ENCODE assay signal across 26 mouse cellular contexts in genomic region chr3:99156987-99157386, GRCm38 (mm10). TPM values are rescaled to one million over a fixed set of nuclear protein-coding genes. Genes with fewer than 3 reads are reported as not detected.
DNase-seq lines count a peak whose midpoint lies in the region; ATAC-seq and TF ChIP-seq lines count a peak whose summit lies in the region.
"Had no signal": no experiment of that assay in that cellular context is flagged by ENCODE, and none has a peak within 500 bp of the region (broad histone marks: within the 10 kb centered on the region; RNA-seq: fewer than 3 reads in every experiment).

No protein-coding gene starts in this region.

- H3K9ac ChIP-seq in hindbrain, postnatal 0 days (replicated peaks; ENCODE audit: low read length) = no peak overlapping the region
- H3K9ac ChIP-seq in hindbrain, embryonic 12.5 days = no peak overlapping the region
- no peak overlapping the region for H3K9ac ChIP-seq in neural tube, embryonic 13.5 days
- no peak overlapping the region for H3K9ac ChIP-seq in neural tube, embryonic 15.5 days (replicated peaks)
- H3K9ac ChIP-seq: embryonic facial prominence, embryonic 12.5 days; limb, embryonic 12.5 days; liver, embryonic 15.5 days; lung, embryonic 15.5 days; stomach, embryonic 15.5 days had no signal

- WGBS in hindbrain, postnatal 0 days = 29% methylated on average over 1 of the region's 1 CpGs
- WGBS in hindbrain, embryonic 12.5 days = 65% methylated on average over 1 of the region's 1 CpGs
- 67% methylated on average over 1 of the region's 1 CpGs for WGBS in neural tube, embryonic 13.5 days
- 61% methylated on average over 1 of the region's 1 CpGs for WGBS in neural tube, embryonic 15.5 days

- H3K4me1 ChIP-seq in hindbrain, postnatal 0 days (ENCODE audit: insufficient read depth, low read length) = no peaks in the 10 kb centered on the region
- peaks cover 3% of the 10 kb centered on the region for H3K4me1 ChIP-seq in hindbrain, embryonic 12.5 days
- peaks cover 9% of the 10 kb centered on the region; the same call in 1 of the 2 replicates for H3K4me1 ChIP-seq in neural tube, embryonic 13.5 days (replicated peaks)
- H3K4me1 ChIP-seq in neural tube, embryonic 15.5 days = no peaks in the 10 kb centered on the region
- H3K4me1 ChIP-seq: embryonic facial prominence, embryonic 12.5 days; stomach, embryonic 15.5 days had no signal

- H3K27ac ChIP-seq in hindbrain, postnatal 0 days = no peak overlapping the region
- H3K27ac ChIP-seq in hindbrain, embryonic 12.5 days = no peak overlapping the region
- H3K27ac ChIP-seq in neural tube, embryonic 13.5 days (replicated peaks) = no peak overlapping the region
- H3K27ac ChIP-seq in neural tube, embryonic 15.5 days (replicated peaks) = no peak overlapping the region
- H3K27ac ChIP-seq: limb, embryonic 12.5 days; liver, embryonic 15.5 days; lung, embryonic 15.5 days; stomach, embryonic 15.5 days had no signal

- no peak overlapping the region for H3K4me3 ChIP-seq in hindbrain, postnatal 0 days (ENCODE audit: low read length)
- H3K4me3 ChIP-seq in hindbrain, embryonic 12.5 days = no peak overlapping the region
- H3K4me3 ChIP-seq in neural tube, embryonic 13.5 days = no peak overlapping the region
- no peak overlapping the region for H3K4me3 ChIP-seq in neural tube, embryonic 15.5 days (replicated peaks)
- H3K4me3 ChIP-seq: embryonic facial prominence, embryonic 12.5 days; limb, embryonic 12.5 days; liver, embryonic 15.5 days; lung, embryonic 15.5 days; megakaryocyte, embryonic 14.5 days; stomach, embryonic 15.5 days had no signal

- H3K36me3 ChIP-seq in hindbrain, postnatal 0 days (ENCODE audit: insufficient read depth, low read length) = no peaks in the 10 kb centered on the region
- H3K36me3 ChIP-seq in hindbrain, embryonic 12.5 days = no peaks in the 10 kb centered on the region
- 0 out of 2 replicates have a peak, but pooled peaks cover 2% of the 10 kb centered on the region for H3K36me3 ChIP-seq in neural tube, embryonic 13.5 days
- H3K36me3 ChIP-seq in neural tube, embryonic 15.5 days = no peaks in the 10 kb centered on the region
- H3K36me3 ChIP-seq: embryonic facial prominence, embryonic 12.5 days; limb, embryonic 12.5 days; liver, embryonic 15.5 days; lung, embryonic 15.5 days; stomach, embryonic 15.5 days had no signal

- TF ChIP-seq POLR2A in brain, embryonic 14.5 days (IDR thresholded peaks at IDR 0.05; ENCODE audit: borderline replicate concordance, extremely low read depth, insufficient read depth, insufficient read length, poor library complexity, severe bottlenecking) = no peak

- peak; percentile 9 for DNase-seq in hindbrain, postnatal 0 days (ENCODE audit: low spot score)
- DNase-seq in brain, embryonic 14.5 days (ENCODE audit: low read depth) = peak; percentile 77
- DNase-seq in retina, postnatal 1 day = peak; percentile 21
- no peak for DNase-seq in thymus, adult 18-20 months
- DNase-seq: adrenal gland, adult 8-10 months; B cell, adult 2 months; cerebellum, adult 11 months; cerebellum, adult 9-10 months; cerebellum, postnatal 36 days; embryo, embryonic 11 days; heart, postnatal 14 days; kidney, adult 9 months; kidney, postnatal 10 days; lung, postnatal 4 days; right cerebral cortex, postnatal 14 days; thymus, postnatal 14 days had no signal

- no peak for TF ChIP-seq CTCF in hindbrain, postnatal 0 days (IDR thresholded peaks at IDR 0.05; ENCODE audit: low read depth)
- no peak for TF ChIP-seq CTCF in brain, embryonic 14.5 days (IDR thresholded peaks at IDR 0.05; ENCODE audit: borderline replicate concordance, extremely low read depth, insufficient read depth, insufficient read length)

- H3K4me2 ChIP-seq in hindbrain, postnatal 0 days (ENCODE audit: low read depth, low read length) = no peak overlapping the region
- no peak overlapping the region for H3K4me2 ChIP-seq in hindbrain, embryonic 12.5 days (replicated peaks)
- H3K4me2 ChIP-seq in neural tube, embryonic 13.5 days = no peak overlapping the region
- no peak overlapping the region for H3K4me2 ChIP-seq in neural tube, embryonic 15.5 days
- H3K4me2 ChIP-seq: embryonic facial prominence, embryonic 12.5 days; limb, embryonic 12.5 days; liver, embryonic 15.5 days; lung, embryonic 15.5 days; stomach, embryonic 15.5 days had no signal

- no peaks in the 10 kb centered on the region for H3K27me3 ChIP-seq in hindbrain, postnatal 0 days (ENCODE audit: insufficient read depth, low read length)
- H3K27me3 ChIP-seq in hindbrain, embryonic 12.5 days = no peaks in the 10 kb centered on the region
- no peaks in the 10 kb centered on the region for H3K27me3 ChIP-seq in neural tube, embryonic 13.5 days
- no peaks in the 10 kb centered on the region for H3K27me3 ChIP-seq in neural tube, embryonic 15.5 days (replicated peaks)
- H3K27me3 ChIP-seq: embryonic facial prominence, embryonic 12.5 days; limb, embryonic 12.5 days; liver, embryonic 15.5 days; lung, embryonic 15.5 days; megakaryocyte, embryonic 14.5 days; stomach, embryonic 15.5 days had no signal

- no peak for ATAC-seq in hindbrain, postnatal 0 days
- no peak for ATAC-seq in hindbrain, embryonic 12.5 days (ENCODE audit: low FRiP score)
- peak; percentile 36; the same call in 1 of the 2 replicates for ATAC-seq in neural tube, embryonic 13.5 days (ENCODE audit: low read depth)
- ATAC-seq in neural tube, embryonic 15.5 days (ENCODE audit: low FRiP score) = no peak
- no peak for ATAC-seq in granulocyte monocyte progenitor cell, adult 5-6 weeks (replicated peaks; ENCODE audit: poor library complexity, severe bottlenecking)

- no peaks in the 10 kb centered on the region for H3K9me3 ChIP-seq in hindbrain, postnatal 0 days (ENCODE audit: low read length)
- peaks cover 3% of the 10 kb centered on the region; the same call in 1 of the 2 replicates for H3K9me3 ChIP-seq in hindbrain, embryonic 12.5 days (replicated peaks)
- H3K9me3 ChIP-seq in neural tube, embryonic 13.5 days = peaks cover 10% of the 10 kb centered on the region; the same call in 1 of the 2 replicates
- no peaks in the 10 kb centered on the region for H3K9me3 ChIP-seq in neural tube, embryonic 15.5 days (replicated peaks)
- H3K9me3 ChIP-seq: liver, embryonic 15.5 days; lung, embryonic 15.5 days; stomach, embryonic 15.5 days had no signal

RNA-seq across cellular contexts. Expression of gene Wars2, which starts 16.1 kb away (rescaled TPM):
- total RNA-seq in hindbrain, postnatal 0 days (2014; rRNA removed) = 6.6 and 11.1 TPM in 2 replicates
- 4.4 and 5.1 TPM in 2 replicates for polyA plus RNA-seq in hindbrain, postnatal 0 days (2015; fragmentation: Nextera tagmentation; extraction: Ambion mirVana)
- 6.2 and 7.1 TPM in 2 replicates for polyA plus RNA-seq in hindbrain, embryonic 12.5 days (2016; fragmentation: Nextera tagmentation; extraction: Ambion mirVana)
- 5.9 and 6.3 TPM in 2 replicates for polyA plus RNA-seq in neural tube, embryonic 13.5 days (2015; fragmentation: Nextera tagmentation; extraction: Ambion mirVana)
- 4.5 and 5.2 TPM in 2 replicates for polyA plus RNA-seq in neural tube, embryonic 15.5 days (2015; fragmentation: Nextera tagmentation; extraction: Ambion mirVana)
- polyA plus RNA-seq in brain, embryonic 14.5 days (2012; rRNA removed) = 4.7 and 5.6 TPM in 2 replicates
- 4.7 and 11.4 TPM in 2 replicates for total RNA-seq in granulocyte monocyte progenitor cell, adult 5-6 weeks (2014; fragmentation: Nextera tagmentation)
- total RNA-seq in granulocyte monocyte progenitor cell, adult 5-6 weeks (2017) = 4.6 and 5.7 TPM in 2 replicates

Comparison
In these comparisons a context has a peak if more than half of its experiments do, and no peak if none do; other contexts are left out.
1. DNase-seq: peak in hindbrain, postnatal 0 days (single experiment), brain, embryonic 14.5 days (single experiment) and retina, postnatal 1 day (single experiment); none in thymus, adult 18-20 months (0 of 2).